Mouse (Mus musculus) embryo, embryonic 11 days (tissue): ENCODE data around the gene Rtkn.
A peak's percentile ranks its signal among the peaks of the same experiment; 100 is the strongest.

Source experiments
- DNase-seq: peaks from one replicate; pipeline ENCODE4 v3.0.0-alpha.2; 2015

The Rtkn gene

DNA sequence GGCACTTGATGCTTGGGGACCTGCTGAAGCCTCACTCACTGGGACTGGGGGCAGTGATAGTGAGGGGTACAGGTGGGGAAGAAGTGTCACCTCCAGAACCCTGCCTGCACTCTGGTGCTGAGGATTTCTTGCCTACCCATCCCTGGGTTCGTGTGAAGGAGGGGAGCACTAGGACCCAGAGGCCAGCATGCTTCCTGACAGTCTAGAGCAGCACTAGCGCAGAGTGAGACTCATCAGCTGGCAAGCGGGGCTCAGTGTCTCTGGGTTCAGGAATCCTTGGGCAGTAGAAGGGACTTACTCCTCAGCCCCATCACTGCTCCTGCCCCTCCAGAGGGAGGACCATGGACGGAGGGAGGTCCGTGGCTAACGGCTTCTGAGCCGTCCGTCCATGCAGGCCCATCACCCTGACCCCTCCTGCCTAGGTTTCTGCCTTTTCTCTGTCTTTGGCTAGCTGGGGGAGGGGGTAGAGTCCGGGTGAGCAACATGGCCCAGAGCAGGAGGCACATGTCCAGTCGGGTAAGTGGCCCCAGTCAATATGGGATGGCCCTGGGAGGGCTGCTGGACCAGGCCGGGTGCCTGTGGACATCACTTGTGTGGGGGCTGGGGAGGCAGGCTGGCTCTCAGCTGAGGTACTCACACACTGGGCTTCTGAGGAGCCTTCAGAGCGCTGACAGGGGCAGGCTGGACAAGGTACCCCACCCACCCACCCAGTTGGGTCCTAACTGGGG, 44.3 kb downstream of the Rtkn start:
- DNase-seq: peak; percentile 71

DNA sequence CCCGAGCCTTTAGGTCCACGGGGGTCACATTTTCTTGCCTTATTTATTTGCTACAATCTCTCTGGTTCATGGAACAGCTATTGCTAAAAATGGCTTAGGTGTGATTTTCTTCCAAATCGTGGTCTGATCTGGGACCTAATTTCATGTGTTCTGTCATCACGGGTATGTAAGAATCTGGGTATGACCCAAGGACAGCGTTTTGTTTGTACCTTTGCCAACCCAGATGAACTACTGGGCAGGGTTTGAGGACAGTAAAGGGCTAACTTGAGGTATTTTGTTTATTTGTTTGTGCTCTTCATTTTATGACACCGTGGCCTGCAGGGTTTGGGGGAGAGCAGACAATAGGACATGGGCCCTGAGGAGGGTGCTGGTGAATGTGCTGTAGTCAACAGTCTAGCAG, 45.3 kb downstream of the Rtkn start:
- no peak for DNase-seq

DNA sequence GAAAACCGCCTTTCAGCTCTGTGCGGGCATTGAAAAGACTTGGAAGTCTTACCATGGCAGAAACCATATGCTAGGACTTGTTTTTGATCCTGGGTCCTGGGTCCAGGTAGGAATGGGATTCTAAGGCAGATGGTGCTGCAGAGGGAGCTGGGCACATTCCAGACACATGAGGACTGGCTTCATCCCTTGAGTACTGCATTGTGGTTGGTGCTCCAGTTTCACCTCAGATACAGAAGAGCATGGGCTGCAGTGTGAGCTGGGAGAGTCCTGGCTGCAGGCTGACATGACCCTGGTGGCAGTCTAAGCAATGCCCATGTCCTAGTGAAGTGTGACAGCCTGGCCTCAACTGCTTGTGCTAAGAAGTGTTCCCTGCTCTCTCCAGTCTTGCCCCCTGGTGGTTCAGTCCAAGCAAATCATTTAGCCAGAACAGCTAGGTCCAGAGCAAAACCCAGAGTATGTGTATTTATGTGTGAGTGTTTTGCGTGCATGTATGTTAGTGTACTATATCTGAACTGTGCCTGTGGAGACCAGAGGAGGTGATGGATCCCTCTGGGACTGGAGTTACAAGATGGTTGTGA, 49.7 kb downstream of the Rtkn start:
- DNase-seq: peak; percentile 30

- DNase-seq: peak; percentile 91
Measured at GRCm38 (mm10) chr6:83185895-83186861, 50.9 kb downstream of the Rtkn start.

- DNase-seq: peak; percentile 15
Measured at GRCm38 (mm10) chr6:83186946-83187345, 51.7 kb downstream of the Rtkn start.

GRCm38 (mm10) chr6:83193571-83193970, 58.3 kb downstream of the Rtkn start:
- no peak for DNase-seq

DNA sequence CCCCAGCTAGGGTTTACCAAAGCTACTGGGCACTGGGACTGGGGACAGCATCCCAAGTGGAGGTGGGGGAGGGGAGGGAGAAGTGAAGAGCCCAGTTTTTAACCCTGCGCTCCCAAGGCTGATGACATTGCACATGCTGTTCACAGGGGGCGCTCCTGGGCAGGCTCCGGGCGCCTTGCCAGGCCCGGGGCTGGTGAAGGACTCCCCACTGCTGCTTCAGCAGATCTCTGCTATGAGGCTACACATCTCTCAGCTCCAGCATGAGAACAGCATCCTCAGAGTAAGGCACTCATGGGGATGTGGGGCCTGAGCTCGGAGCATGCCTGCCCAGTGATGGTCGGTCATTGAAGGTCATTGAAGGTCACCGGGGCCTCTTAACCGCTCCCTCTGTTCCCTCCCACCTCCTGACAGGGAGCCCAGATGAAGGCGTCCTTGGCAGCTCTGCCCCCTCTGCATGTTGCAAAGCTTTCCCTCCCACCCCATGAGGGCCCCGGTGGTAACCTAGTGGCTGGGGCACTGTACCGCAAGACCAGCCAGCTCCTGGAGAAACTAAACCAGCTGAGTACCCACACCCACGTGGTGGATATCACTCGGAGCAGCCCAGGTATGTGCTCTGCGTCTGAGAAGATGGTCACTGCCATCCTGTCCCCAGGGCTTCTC, 62.2 kb downstream of the Rtkn start:
- peak; percentile 37 for DNase-seq
